Mouse (Mus musculus): ENCODE results near the gene Adk. TPM values are rescaled to one million over a fixed set of nuclear protein-coding genes. Genes with fewer than 3 reads are reported as not detected.

Gene Adk
- polyA plus RNA-seq, 1 experiment: 22.4 TPM

DNA sequence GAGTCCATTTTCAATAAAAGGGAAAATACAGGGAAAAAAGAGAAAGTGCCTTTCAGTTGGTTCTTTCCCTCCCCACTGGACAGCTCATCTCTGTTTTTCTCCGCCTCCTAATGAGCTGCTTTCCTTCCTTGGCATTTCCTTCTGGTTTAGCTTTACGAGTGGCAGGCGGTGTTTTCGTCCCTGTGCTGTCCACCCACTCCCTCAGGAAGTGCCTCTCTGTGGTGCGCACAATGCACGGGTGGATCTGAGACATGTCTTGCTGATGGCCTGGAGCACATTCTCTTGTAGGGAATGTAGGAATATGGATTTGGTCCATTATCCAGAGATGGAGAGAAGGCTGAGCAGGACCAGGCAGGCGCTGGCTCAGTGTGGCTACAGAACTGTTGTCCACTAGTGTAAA is 47.0 kb downstream of the Adk start:
- H3K36me3 ChIP-seq (ENCODE audit: control insufficient read depth, insufficient read depth, low read length): no peaks in the 10 kb centered on the region
- no peaks in the 10 kb centered on the region for H3K27me3 ChIP-seq (ENCODE audit: control insufficient read depth, insufficient read depth, low read length)
- H3K4me1 ChIP-seq (ENCODE audit: control insufficient read depth, insufficient read depth, low read length): no peaks in the 10 kb centered on the region
- no peak overlapping the region for H3K4me3 ChIP-seq (ENCODE audit: control insufficient read depth, low read depth, low read length)
- no peak overlapping the region for H3K27ac ChIP-seq (ENCODE audit: control insufficient read depth, insufficient read depth, low read depth, low read length)
- TF ChIP-seq CTCF (IDR thresholded peaks at IDR 0.05; ENCODE audit: control insufficient read depth, insufficient read depth, insufficient replicate concordance, low read depth, low read length) (no peak), POLR2A (IDR thresholded peaks at IDR 0.05; ENCODE audit: control insufficient read depth, low read depth, low read length) (no peak)

GRCm38 (mm10) chr14:21100876-21101275 is 48.5 kb downstream of the Adk start:
- H3K4me3 ChIP-seq (ENCODE audit: control insufficient read depth, low read depth, low read length): no peak overlapping the region
- no peaks in the 10 kb centered on the region for H3K4me1 ChIP-seq (ENCODE audit: control insufficient read depth, insufficient read depth, low read length)
- TF ChIP-seq POLR2A (IDR thresholded peaks at IDR 0.05; ENCODE audit: control insufficient read depth, low read depth, low read length) (no peak), CTCF (IDR thresholded peaks at IDR 0.05; ENCODE audit: control insufficient read depth, insufficient read depth, insufficient replicate concordance, low read depth, low read length) (no peak)
- H3K27ac ChIP-seq (ENCODE audit: control insufficient read depth, insufficient read depth, low read depth, low read length): no peak overlapping the region
- H3K36me3 ChIP-seq (ENCODE audit: control insufficient read depth, insufficient read depth, low read length): no peaks in the 10 kb centered on the region
- H3K27me3 ChIP-seq (ENCODE audit: control insufficient read depth, insufficient read depth, low read length): no peaks in the 10 kb centered on the region

DNA sequence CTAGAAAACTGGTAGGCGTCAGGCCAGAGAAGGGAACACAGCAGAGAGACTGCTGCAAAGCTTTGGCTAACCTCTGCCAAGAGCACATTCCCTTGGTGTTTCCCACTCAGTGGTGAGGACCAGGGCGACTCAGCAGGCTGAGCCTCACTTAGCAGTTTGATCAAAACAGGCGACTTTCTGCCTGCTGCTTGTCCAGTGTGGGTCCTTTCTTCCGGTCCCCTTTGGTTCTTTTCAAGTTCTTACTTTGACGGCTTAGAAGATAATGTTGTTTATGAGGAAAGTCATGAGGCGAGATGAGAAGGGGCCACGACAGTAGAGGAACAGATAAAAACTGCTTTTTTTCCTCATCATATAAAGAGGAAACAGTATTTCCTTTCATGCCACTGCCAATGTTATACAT is 49.2 kb downstream of the Adk start:
- Histone ChIP-seq H3K4me3 (ENCODE audit: control insufficient read depth, low read depth, low read length) (no peak overlapping the region), H3K36me3 (ENCODE audit: control insufficient read depth, insufficient read depth, low read length) (no peaks in the 10 kb centered on the region), H3K4me1 (ENCODE audit: control insufficient read depth, insufficient read depth, low read length) (no peaks in the 10 kb centered on the region), H3K27ac (ENCODE audit: control insufficient read depth, insufficient read depth, low read depth, low read length) (no peak overlapping the region), H3K27me3 (ENCODE audit: control insufficient read depth, insufficient read depth, low read length) (no peaks in the 10 kb centered on the region)
- TF ChIP-seq CTCF (IDR thresholded peaks at IDR 0.05; ENCODE audit: control insufficient read depth, insufficient read depth, insufficient replicate concordance, low read depth, low read length) (no peak), POLR2A (IDR thresholded peaks at IDR 0.05; ENCODE audit: control insufficient read depth, low read depth, low read length) (no peak)

DNA sequence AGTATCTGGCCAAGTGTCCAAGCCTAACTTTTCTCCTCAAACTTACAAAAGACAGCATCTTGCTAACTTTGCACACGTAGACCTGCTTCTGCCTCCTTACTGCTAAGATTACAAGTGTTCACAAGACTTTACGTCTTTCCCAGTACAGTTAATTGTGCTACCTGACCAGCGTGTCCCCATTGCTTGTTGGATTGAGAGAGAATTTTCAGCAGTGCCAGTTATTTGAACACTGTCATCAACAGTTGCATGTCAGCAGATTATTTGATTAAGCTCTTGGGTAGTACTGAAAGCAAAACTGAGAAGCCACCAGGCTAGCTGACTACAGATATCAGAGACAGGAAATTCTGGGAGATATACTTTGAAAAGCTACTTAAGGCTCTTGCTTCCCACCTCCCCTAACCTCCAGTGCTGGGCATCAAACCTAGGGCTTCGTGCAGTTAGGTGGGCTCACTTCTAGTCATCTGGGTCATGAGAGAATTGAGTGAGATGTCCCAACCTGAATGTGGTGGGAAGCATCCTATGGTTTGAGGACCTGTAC is 50.4 kb downstream of the Adk start:
- H3K36me3 ChIP-seq (ENCODE audit: control insufficient read depth, insufficient read depth, low read length): no peaks in the 10 kb centered on the region
- no peak overlapping the region for H3K27ac ChIP-seq (ENCODE audit: control insufficient read depth, insufficient read depth, low read depth, low read length)
- TF ChIP-seq POLR2A (IDR thresholded peaks at IDR 0.05; ENCODE audit: control insufficient read depth, low read depth, low read length) (no peak), CTCF (IDR thresholded peaks at IDR 0.05; ENCODE audit: control insufficient read depth, insufficient read depth, insufficient replicate concordance, low read depth, low read length) (no peak)
- H3K27me3 ChIP-seq (ENCODE audit: control insufficient read depth, insufficient read depth, low read length): no peaks in the 10 kb centered on the region
- H3K4me3 ChIP-seq (ENCODE audit: control insufficient read depth, low read depth, low read length): no peak overlapping the region
- H3K4me1 ChIP-seq (ENCODE audit: control insufficient read depth, insufficient read depth, low read length): no peaks in the 10 kb centered on the region

GRCm38 (mm10) chr14:21105049-21105448 is 52.7 kb downstream of the Adk start:
- no peak overlapping the region for H3K4me3 ChIP-seq (ENCODE audit: control insufficient read depth, low read depth, low read length)
- H3K4me1 ChIP-seq (ENCODE audit: control insufficient read depth, insufficient read depth, low read length): no peaks in the 10 kb centered on the region
- no peaks in the 10 kb centered on the region for H3K27me3 ChIP-seq (ENCODE audit: control insufficient read depth, insufficient read depth, low read length)
- TF ChIP-seq POLR2A (IDR thresholded peaks at IDR 0.05; ENCODE audit: control insufficient read depth, low read depth, low read length): no peak
- no peaks in the 10 kb centered on the region for H3K36me3 ChIP-seq (ENCODE audit: control insufficient read depth, insufficient read depth, low read length)
- no peak overlapping the region for H3K27ac ChIP-seq (ENCODE audit: control insufficient read depth, insufficient read depth, low read depth, low read length)

DNA sequence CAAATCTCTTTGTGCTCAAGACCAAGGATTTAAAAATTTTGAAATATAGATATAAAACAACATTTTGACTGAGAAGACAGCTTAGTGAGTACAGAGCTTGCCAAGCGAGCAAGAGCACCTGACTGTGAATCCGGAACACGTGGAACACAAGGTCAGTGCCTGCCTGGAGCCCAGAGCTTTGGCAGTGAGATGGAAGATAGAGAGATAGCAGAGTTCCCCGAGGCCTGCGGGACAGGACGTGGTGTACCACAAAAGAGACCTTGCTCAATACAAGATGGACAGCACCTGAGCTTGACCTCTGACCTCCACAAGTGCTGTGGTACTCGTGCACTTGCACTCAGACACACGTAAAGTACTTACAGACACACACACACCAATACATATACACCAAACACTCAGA is 54.2 kb downstream of the Adk start:
- Histone ChIP-seq H3K36me3 (ENCODE audit: control insufficient read depth, insufficient read depth, low read length) (no peaks in the 10 kb centered on the region), H3K27me3 (ENCODE audit: control insufficient read depth, insufficient read depth, low read length) (no peaks in the 10 kb centered on the region), H3K4me3 (ENCODE audit: control insufficient read depth, low read depth, low read length) (no peak overlapping the region), H3K4me1 (ENCODE audit: control insufficient read depth, insufficient read depth, low read length) (no peaks in the 10 kb centered on the region), H3K27ac (ENCODE audit: control insufficient read depth, insufficient read depth, low read depth, low read length) (no peak overlapping the region)
- TF ChIP-seq CTCF (IDR thresholded peaks at IDR 0.05; ENCODE audit: control insufficient read depth, insufficient read depth, insufficient replicate concordance, low read depth, low read length): no peak
- no peak for TF ChIP-seq POLR2A (IDR thresholded peaks at IDR 0.05; ENCODE audit: control insufficient read depth, low read depth, low read length)

DNA sequence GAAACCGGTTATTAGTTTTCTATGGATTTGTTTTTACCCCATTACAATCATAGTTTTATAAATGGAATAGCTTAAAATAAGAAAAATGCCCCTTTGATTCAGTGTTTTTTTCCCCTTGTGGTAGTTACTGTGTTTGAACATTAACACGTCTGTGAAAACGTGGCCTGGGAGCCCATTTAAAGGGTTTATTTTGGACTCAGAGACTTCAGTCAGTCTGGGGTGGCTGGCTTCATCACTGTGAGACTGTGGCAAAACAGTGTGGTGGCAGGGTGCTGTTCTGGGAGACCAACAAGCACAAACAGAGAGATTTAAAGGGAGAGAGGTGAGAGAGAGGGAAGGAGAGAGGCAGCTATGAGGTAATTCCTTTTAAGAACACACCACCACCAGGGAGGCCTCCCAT is 55.2 kb downstream of the Adk start:
- H3K4me3 ChIP-seq (ENCODE audit: control insufficient read depth, low read depth, low read length): no peak overlapping the region
- no peaks in the 10 kb centered on the region for H3K27me3 ChIP-seq (ENCODE audit: control insufficient read depth, insufficient read depth, low read length)
- H3K27ac ChIP-seq (ENCODE audit: control insufficient read depth, insufficient read depth, low read depth, low read length): no peak overlapping the region
- no peaks in the 10 kb centered on the region for H3K36me3 ChIP-seq (ENCODE audit: control insufficient read depth, insufficient read depth, low read length)
- no peaks in the 10 kb centered on the region for H3K4me1 ChIP-seq (ENCODE audit: control insufficient read depth, insufficient read depth, low read length)
- no peak for TF ChIP-seq POLR2A (IDR thresholded peaks at IDR 0.05; ENCODE audit: control insufficient read depth, low read depth, low read length)
- no peak for TF ChIP-seq CTCF (IDR thresholded peaks at IDR 0.05; ENCODE audit: control insufficient read depth, insufficient read depth, insufficient replicate concordance, low read depth, low read length)

GRCm38 (mm10) chr14:21110492-21110891 is 58.1 kb downstream of the Adk start:
- no peaks in the 10 kb centered on the region for H3K4me1 ChIP-seq (ENCODE audit: control insufficient read depth, insufficient read depth, low read length)
- H3K4me3 ChIP-seq (ENCODE audit: control insufficient read depth, low read depth, low read length): no peak overlapping the region
- no peaks in the 10 kb centered on the region for H3K27me3 ChIP-seq (ENCODE audit: control insufficient read depth, insufficient read depth, low read length)
- no peaks in the 10 kb centered on the region for H3K36me3 ChIP-seq (ENCODE audit: control insufficient read depth, insufficient read depth, low read length)
- H3K27ac ChIP-seq (ENCODE audit: control insufficient read depth, insufficient read depth, low read depth, low read length): no peak overlapping the region
- no peak for TF ChIP-seq POLR2A (IDR thresholded peaks at IDR 0.05; ENCODE audit: control insufficient read depth, low read depth, low read length)
- no peak for TF ChIP-seq CTCF (IDR thresholded peaks at IDR 0.05; ENCODE audit: control insufficient read depth, insufficient read depth, insufficient replicate concordance, low read depth, low read length)
